Mouse (Mus musculus) spleen, postnatal 14 days (tissue): ENCODE results near the gene Ccr1.
"Not testable (repeated sequence)": the region's sequence is repeated elsewhere in the genome, so short reads cannot be mapped to it uniquely, and the experiment has no call there.

Experiments used
- DNase-seq, 2 experiments: peaks; one replicate each; pipeline ENCODE4 v3.0.0; 2021 to 2022; ENCODE audit warnings: low spot score in 2 of 2

Ccr1 gene

DNA sequence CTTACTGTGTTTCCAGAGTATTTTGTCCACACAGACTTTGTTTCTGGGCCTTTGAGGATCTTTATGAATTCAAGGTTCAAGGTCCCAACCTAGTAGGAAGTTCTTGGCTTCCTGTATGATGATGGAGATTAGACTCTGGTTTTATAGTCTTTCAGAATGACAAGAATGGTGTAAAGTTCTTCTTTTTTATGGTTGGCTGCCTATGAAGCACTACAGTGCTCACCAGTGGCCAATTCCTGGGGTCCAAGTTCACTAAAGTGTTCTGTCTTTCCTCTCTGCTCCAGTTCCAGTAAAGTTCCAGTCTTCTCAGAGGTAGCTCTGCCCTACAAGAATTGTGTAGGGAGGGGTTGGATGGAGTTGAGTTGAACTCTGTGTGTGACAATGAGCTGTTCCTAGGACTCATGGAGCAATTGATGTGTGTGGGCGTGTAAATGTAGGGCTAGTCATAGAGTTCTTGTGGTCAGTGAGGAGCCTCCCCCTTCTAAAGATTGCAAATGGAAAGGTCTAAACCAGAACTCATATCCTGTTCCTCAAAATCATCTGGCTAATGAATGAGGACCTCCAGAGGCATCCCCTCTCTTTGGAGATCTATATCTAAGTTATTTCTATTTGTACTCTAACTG lies at the start of gene Ccr1:
Gene Ccr1, minus strand, starts transcription at position 403 of the 623 bp plus-strand sequence.
- no peak for DNase-seq

DNA sequence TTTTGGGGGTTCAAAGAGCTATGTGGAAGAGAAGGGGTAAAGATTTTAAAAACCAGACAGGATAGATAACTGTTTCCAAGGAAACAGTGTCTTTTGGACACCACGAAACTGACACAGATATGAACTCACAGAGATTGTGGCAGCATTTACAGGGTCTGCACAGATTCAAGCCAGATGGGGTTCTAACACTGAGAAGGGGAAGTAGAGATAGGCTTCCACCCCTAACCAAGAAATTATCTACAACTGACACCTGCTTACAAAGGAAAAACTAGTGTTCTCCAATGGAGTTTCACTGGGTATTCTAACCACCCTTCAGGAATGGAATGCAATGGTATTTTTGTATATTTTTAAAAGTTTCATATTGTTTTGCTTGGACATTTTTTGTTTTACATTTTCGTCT lies 47.6 kb upstream of the Ccr1 start:
- DNase-seq, result no peak

DNA sequence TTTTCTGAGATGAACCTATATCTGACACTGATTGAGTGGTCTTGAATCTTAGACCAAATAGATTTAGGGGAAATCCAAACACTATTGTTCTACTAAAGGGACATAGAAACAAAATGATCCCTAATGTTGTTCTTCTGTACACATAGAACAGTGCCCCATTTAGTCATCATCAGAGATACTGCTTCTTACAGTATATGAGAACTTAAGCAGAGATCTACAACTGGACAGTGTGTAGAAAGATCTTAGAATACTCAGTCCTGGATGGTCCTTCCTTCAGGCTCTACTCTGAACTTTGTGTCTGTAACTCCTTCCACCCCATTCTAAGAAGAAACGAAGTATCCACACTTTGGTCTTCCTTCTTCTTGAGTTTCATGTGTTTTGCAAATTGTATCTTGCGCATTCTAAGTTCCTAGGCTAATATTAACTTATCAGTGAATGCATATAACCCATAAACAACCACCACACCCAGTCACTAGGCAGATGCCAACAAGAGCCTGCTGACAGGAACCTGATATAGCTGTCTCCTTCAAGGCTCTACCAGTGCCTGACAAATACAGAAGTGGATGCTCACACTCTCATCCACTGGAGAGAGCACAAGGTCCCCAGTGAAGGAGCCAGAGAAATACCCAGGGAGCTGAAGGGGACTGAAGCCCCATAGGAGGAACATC lies 46.6 kb upstream of the Ccr1 start:
- no peak for DNase-seq

DNA sequence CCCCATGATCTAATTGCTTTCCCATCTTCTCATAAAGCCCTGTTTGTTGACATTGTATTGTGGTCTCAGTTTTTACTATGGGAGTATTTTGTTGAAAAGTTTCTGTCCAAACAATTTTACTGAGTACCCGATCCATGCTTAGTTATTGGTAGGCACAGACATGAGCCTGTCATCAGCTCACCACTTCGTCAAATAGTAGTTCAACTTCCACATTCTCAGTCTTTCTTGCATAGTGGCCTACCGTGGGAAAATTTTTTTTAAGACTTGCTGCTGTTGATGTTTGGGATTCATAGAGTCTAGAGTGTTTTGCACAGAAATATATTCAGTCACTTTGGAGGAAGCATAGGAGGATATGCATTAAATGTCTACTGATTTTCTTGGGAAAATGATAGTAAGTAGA lies 44.8 kb upstream of the Ccr1 start:
- no peak for DNase-seq

DNA sequence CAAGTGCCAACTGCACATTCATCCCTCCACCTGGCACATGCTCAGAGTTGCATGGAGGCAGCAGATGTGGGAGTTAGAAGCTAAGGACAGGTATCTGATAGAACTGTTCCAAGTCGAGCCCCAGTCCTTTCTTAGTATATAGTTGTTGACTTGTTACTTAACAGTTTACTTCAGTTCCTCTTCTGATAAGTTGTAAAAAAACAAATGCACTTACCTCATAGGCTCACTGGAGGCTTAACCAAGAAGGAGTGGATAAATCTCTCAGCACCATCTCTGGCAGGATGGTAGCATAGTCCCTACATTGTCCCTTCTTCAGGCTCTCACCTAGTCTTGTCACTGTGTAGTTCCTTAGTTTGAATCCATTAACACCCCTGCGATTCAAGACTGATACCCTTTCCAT lies 44.2 kb upstream of the Ccr1 start:
- no peak for DNase-seq

DNA sequence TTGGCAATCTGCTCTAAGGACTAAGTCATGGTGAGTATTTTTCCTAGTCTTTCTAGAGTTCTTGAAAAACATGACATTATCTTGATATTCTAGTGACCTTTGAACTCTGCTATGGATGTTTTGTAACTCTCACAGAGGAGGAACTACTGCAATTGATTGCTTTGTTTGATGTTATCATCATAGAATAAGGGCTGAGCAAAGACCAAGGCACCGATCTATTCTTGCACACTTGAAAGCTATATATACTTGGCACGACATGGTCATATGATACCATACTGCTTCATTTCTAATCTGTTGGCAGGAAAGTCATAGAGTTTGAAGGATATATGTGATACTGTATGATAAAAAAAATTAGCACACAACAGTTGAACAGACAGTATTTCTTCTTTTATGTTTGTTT lies 31.3 kb upstream of the Ccr1 start:
- DNase-seq, result no peak

DNA sequence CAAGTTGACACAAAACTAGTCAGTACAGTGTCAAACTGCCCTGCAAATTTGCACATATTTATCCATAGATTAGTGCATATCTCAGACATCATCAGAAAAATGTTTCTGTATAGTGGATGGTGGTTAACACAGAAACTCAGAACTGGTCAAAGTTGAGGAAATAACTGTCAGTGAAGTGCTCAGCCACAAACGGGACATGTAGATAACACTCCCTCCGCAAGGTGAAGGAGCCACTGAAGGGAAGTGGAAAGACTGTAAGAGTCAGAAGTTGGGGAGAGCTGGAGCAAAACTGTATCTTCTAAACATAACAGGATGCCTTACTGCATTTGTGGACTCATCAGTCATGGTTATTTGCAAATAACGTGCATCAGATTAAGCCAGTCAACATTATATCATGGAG lies 29.2 kb upstream of the Ccr1 start:
- no peak for DNase-seq

DNA sequence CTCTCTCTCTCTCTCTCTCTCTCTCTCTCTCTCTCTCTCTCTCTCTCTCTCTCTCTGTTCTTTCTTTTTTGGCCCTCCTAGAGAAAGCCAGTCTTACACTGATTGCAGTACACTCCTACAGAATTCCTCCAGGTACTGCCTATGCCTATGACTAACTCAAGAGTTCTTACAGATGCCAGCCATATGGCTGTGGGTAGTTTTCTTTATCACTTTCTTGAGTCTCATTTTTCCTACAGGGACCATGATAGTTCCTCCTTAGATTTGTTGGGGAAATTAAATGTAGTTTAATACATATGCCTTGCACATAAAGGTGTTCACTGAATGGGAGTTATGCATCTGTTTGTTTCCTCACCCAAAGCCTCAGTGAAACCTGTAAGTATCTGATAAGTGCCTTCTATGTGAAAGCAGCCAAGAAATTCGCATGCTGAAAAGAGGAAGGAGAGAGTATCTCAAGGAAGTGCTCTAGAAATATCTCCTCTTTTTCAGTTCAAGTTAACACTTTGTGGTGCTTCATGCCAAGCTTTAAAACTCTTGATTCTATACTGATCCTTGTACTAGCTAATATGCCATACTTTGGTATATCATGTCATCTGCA lies 22.9 kb upstream of the Ccr1 start:
- no peak for DNase-seq

DNA sequence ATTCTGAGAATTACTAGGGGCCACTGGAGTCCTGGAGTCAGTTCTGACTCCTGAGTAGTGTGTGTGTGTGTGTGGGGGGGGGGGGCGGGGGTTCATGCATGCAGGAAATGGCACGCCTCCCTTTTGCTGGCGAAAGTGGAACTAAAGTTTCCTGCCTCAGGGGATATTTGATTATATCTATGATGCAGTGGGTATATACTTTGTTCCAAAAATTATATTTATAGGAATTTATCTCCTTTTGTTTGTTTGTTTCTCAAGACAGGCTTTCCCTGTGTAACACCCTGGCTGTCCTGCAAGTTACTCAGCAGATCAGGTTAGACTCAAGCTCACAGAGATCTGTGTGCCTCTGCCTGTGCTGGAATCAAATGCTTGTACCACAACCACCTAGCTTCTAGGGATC lies 21.2 kb upstream of the Ccr1 start:
- DNase-seq, result no peak

DNA sequence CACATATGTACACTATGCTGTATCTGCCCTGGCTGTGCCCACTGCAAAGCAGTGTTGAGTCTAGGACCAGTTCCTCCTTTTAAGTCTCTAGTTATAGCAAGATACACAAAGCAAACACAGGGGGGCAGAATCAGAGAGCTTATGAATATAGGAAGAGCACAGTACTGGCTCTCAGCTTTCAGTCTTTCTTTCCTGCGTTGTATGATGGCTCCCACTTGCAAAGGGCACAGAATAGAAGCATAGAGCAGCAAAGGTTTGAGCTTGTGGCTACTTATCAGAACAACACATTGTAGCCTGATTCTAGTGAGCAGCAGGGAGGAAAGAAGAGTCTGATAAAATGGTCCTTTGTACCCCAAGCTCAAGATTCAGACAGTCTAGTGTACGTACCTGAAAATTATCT lies 17.7 kb upstream of the Ccr1 start:
- DNase-seq, result peak in 1 of 2 experiments; percentile 40

DNA sequence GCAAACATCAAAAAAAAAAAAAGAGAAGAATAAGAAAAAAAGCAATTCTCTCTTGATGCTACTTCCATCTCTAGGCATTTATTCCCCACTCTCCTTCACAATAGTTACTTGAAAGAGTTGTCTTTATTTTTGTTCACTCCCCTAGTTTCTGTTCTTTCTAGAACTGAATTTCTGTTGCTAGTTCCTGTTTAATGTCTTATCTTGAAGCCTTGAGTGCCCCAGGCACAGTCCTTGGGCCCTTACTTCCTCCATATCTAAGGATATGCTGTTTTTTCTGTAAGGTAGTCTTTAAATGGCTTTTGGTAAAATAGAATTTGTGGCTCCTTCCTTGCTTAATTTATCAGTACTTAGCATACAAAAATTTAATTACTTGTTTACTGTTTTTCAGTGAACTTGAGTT lies 16.5 kb upstream of the Ccr1 start:
- no peak for DNase-seq

DNA sequence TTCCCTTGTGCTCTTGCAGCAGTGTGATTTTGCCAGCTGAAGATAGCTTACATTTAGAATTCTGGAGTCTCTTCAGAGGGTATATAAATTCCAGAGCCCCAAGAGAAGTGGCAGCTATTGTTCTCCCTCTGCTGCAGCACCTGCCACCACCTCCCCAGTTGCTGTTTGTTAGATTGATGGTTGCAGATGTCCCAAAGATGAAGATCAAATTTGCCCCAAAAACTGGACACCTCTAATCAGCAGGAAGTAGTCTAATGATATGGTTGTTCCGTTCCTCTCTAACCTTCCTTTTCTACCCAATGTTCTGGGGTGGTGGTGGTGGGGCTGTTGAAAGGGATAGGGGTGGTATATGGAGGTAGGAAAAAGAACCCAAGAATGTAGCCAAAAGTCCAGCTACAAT lies 14.2 kb upstream of the Ccr1 start:
- no peak for DNase-seq

DNA sequence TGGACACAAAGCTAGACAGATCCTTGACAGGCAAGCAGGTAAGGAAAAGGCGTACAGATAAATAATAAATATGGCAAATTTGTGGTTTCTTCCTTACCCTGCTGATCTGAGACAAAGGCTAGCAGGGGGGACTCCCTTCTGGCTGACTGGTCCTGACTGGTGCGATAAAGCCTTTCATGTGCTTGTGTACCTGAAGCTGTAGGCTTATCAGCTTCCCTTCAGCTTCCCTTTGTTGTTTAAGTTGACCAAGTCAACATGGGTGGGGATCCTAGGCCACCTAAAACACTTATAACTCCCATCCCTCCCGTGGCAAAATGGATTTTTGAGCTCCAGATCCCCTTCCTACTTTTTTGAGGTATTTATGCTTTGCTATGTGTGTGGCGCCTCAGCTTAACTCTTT lies 13.4 kb upstream of the Ccr1 start:
- no peak for DNase-seq

DNA sequence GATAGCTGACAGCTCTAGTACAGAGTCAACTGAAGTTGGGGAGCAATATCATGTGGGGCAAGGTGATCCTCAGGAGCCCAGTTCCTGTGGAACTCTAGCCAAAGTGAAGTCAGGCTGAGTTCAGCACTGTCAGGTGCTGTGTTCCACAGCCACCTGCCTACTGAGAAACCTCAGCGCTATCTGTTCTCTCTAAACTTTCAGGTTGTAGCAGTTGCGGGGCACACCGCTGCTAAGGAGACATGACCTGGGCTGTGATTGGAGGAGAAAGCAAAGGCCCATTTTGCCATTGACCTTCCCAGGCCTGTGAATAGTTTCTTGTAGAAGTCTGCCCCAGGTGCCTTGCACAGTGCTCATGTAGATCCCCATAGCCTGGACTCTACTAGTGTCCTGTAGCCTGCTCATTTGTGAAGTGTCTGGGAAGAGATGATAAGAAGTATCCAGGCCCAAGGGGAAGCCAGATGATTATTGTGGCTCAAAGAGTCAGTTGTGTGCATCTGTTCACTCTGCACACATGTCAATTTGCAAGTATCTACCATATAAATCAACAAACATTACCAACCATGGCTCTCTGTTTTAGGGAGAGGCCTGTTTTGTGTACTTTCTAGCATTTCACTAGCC lies 12.5 kb upstream of the Ccr1 start:
- not testable (repeated sequence) for DNase-seq

DNA sequence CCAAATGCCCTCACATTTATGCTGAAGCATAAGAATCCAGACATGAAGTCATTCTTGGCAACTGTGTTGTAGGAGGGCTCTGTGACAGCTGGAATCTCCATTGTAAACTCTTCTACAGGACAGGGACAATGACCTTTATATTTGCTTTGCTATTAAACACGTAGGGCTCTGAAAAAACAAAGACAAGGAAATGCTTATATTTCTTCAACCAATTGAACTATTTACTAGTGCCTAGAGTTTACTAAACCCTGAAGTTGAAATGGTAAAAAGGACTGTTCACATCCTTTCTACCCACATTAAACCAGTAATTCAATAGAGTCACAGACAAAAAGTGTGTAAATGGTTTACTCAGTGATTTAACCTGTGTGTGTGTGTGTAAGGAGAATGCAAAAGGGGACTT lies 9.8 kb upstream of the Ccr1 start, which contains the start of gene Ccr1l1:
Gene Ccr1l1, minus strand, starts transcription at position 101 of the 400 bp plus-strand sequence.
- no peak for DNase-seq

DNA sequence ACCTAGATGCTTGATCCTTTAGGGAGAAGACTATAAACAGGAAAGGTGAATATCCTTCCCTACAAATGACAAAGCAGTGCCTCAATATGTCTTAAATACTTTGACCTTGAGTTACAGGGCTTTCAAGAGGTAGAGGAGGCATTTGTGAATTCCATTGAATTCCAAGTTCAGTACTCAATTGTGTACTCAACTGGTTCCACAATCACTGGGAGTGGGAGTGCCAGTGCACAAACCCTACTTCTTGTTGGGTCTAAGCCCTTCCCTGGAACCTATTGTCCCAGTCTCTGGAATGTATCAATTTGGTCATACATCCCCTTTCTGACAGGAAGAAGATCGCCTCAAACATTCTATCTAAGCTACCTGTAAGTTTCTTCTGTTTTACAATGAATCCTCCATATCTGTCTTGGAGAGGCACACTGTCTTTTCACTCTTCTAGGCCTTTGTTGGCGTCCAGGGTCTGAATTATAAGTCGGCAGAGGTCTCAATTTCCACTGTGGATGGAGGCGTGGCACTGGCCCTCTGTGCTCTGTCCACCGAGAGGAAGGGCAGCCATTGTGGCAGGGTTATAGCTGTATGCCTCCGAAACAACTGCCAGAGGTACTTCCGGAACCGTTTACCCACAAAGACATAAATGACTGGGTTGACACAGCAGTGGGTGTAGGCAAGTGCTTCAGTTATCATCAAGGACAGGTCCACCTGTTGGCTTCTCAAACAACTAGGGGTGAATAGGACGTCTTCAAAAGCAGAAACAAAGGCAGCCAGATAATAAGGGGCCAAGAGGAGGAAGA lies 8.6 kb upstream of the Ccr1 start:
- no peak for DNase-seq

DNA sequence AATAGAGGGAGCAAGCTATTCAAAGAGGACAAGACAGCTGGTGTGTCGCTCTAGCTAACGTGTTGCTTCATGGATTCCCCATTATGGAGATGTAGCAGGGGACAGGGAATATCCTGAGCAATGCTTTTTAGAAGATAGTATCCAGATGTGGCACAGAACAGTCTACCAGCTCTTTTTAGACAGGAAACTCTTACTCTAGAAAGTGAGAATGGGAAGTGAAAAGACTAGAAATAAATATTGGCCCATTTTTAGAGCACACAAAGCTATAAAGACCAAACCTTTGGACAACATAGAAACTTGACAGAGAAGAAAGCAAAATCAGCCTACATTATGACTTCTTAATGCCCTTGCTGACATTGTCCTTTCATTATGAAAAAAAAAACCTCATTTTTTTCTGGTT lies 7.1 kb upstream of the Ccr1 start:
- no peak for DNase-seq

DNA sequence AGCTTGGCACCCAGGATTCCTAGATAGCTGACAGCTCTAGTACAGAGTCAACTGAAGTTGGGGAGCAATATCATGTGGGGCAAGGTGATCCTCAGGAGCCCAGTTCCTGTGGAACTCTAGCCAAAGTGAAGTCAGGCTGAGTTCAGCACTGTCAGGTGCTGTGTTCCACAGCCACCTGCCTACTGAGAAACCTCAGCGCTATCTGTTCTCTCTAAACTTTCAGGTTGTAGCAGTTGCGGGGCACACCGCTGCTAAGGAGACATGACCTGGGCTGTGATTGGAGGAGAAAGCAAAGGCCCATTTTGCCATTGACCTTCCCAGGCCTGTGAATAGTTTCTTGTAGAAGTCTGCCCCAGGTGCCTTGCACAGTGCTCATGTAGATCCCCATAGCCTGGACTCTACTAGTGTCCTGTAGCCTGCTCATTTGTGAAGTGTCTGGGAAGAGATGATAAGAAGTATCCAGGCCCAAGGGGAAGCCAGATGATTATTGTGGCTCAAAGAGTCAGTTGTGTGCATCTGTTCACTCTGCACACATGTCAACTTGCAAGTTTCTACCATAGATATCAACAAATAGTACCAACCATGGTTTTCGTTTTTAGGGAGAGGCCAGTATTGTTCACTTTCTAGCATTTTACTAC lies 1.5 kb downstream of the Ccr1 start:
- not testable (repeated sequence) for DNase-seq

DNA sequence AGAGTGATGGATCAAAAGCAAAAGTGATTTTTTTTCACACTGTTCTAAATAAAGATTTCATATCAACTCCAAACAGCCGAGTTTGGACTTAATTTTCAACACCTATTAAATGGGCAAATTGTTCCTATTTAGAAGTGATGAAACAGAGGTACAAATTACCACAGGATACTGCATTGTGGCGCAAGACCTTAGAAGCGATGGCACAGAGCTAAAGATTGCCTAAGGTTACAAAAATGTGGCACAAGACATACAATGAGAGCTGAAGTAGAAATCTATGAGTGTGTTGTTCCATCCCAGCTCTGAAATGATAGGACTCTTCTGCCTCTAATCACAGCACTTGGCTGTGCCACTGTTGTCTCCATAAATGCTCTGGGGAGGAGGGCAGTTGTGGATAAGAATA lies 3.7 kb downstream of the Ccr1 start:
- no peak for DNase-seq

DNA sequence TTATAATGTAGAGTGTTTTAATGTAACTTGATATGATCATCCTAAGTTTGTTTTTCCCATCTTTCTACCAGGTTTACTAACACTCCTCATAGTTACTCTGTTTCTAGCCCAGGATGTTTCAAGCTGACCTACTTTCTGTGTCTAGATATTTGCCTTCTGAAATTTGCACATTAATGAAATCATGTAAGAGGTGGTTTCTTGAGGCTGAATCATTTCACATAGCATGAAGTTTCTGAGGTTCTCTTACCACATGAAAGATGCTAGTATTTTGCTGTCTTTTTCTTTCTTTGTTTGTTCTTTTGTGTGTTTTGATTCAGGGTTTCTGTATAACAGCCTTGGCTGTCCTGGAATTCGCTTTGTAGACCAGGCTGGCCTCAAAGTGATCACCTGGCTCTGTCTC lies 8.3 kb downstream of the Ccr1 start:
- DNase-seq, result no peak

DNA sequence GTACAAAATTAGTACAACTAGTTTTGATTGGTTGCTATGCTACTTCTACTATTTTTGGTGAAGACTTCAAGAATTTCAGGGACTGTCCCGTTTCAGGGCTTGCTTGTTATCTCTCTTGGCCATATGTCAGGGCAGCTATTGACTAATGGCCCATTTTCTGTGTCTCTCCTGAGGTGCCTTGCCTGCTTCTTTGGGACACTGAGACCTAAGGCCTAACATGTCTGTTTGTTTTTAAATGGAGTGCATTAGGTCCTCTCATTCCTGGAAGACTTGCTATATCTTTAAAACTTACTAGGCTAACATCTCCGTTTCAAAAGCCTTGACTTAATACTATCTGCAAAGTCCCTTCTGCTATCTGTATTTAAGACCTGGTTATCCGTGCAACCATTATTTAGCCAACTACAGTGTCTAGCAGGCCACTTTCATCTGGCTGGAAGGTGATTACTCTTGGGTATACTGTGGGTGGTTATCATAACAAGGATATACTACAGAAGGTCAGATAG lies 10.5 kb downstream of the Ccr1 start:
- no peak for DNase-seq
